Mouse (Mus musculus): Measurements from ENCODE around the gene Slc6a16. TPM values are rescaled to one million over a fixed set of nuclear protein-coding genes. Genes with fewer than 3 reads are reported as not detected.

The Slc6a16 gene
- polyA plus RNA-seq, 1 experiment from 2014 or later: not detected

GRCm38 (mm10) chr7:45211851-45212251 is 29.0 kb upstream of the Slc6a16 start, which contains the start of gene Dkkl1:
Dkkl1 (minus strand) TSS chr7:45212147.
- Histone ChIP-seq H3K27me3 (ENCODE audit: control insufficient read depth, insufficient read depth, low read length) (peaks cover 15% of the 10 kb centered on the region), H3K9me3 (replicated peaks; ENCODE audit: control insufficient read depth, low read length) (no peaks in the 10 kb centered on the region), H3K4me3 (ENCODE audit: low read depth, low read length) (0 out of 2 replicates have a peak within 1 kb of the TSS, but pooled peaks have one; percentile 6), H3K27ac (replicated peaks; ENCODE audit: low read depth, low read length) (no peak within 1 kb of the TSS), H3K4me1 (ENCODE audit: control insufficient read depth, insufficient read depth, low read length) (no peaks in the 10 kb centered on the region), H3K4me2 (ENCODE audit: low read depth, low read length) (no peak within 1 kb of the TSS; the same call in 1 of the 2 replicates), H3K9ac (replicated peaks; ENCODE audit: low read length) (no peak within 1 kb of the TSS), H3K36me3 (replicated peaks; ENCODE audit: control insufficient read depth, insufficient read depth, low read depth, low read length) (no peaks in the 10 kb centered on the region)
- no peak for DNase-seq (ENCODE audit: low spot score)
- no peak for ATAC-seq (replicated peaks; ENCODE audit: insufficient number of reproducible peaks, low FRiP score, low TSS enrichment, low read depth)
- 6% methylated on average over 17 of the region's 17 CpGs for WGBS

- 68% methylated on average over 7 of the region's 7 CpGs for WGBS
- Histone ChIP-seq H3K4me1 (ENCODE audit: control insufficient read depth, insufficient read depth, low read length) (no peaks in the 10 kb centered on the region; the same call in 1 of the 2 replicates), H3K4me2 (ENCODE audit: low read depth, low read length) (no peak overlapping the region), H3K9me3 (replicated peaks; ENCODE audit: control insufficient read depth, low read length) (no peaks in the 10 kb centered on the region), H3K36me3 (replicated peaks; ENCODE audit: control insufficient read depth, insufficient read depth, low read depth, low read length) (no peaks in the 10 kb centered on the region), H3K4me3 (ENCODE audit: low read depth, low read length) (no peak overlapping the region), H3K27ac (replicated peaks; ENCODE audit: low read depth, low read length) (no peak overlapping the region), H3K27me3 (ENCODE audit: control insufficient read depth, insufficient read depth, low read length) (peaks cover 15% of the 10 kb centered on the region), H3K9ac (replicated peaks; ENCODE audit: low read length) (no peak overlapping the region)
- DNase-seq (ENCODE audit: low spot score): no peak
- ATAC-seq (replicated peaks; ENCODE audit: insufficient number of reproducible peaks, low FRiP score, low TSS enrichment, low read depth): no peak
These were observed 28.5 kb upstream of the Slc6a16 start for GRCm38 (mm10) chr7:45212356-45212755.

- DNase-seq (ENCODE audit: low spot score): no peak
- no peak overlapping the region for H3K27ac ChIP-seq (replicated peaks; ENCODE audit: low read depth, low read length)
- no peak overlapping the region for H3K4me2 ChIP-seq (ENCODE audit: low read depth, low read length)
- H3K27me3 ChIP-seq (ENCODE audit: control insufficient read depth, insufficient read depth, low read length): peaks cover 15% of the 10 kb centered on the region
- WGBS: 62% methylated on average over 5 of the region's 5 CpGs
- ATAC-seq (replicated peaks; ENCODE audit: insufficient number of reproducible peaks, low FRiP score, low TSS enrichment, low read depth): no peak
- no peak overlapping the region for H3K4me3 ChIP-seq (ENCODE audit: low read depth, low read length)
- no peaks in the 10 kb centered on the region; the same call in 1 of the 2 replicates for H3K4me1 ChIP-seq (ENCODE audit: control insufficient read depth, insufficient read depth, low read length)
- H3K9ac ChIP-seq (replicated peaks; ENCODE audit: low read length): no peak overlapping the region
- H3K9me3 ChIP-seq (replicated peaks; ENCODE audit: control insufficient read depth, low read length): no peaks in the 10 kb centered on the region
- H3K36me3 ChIP-seq (replicated peaks; ENCODE audit: control insufficient read depth, insufficient read depth, low read depth, low read length): no peaks in the 10 kb centered on the region; the same call in 1 of the 2 replicates
These were observed 27.2 kb upstream of the Slc6a16 start for GRCm38 (mm10) chr7:45213708-45214107.

GRCm38 (mm10) chr7:45215673-45216441 is 25.0 kb upstream of the Slc6a16 start, which contains the start of gene Tead2:
Tead2 (plus strand) TSS chr7:45215753.
- DNase-seq (ENCODE audit: low spot score): peak; percentile 85
- WGBS: 1% methylated on average over 51 of the region's 55 CpGs
- Histone ChIP-seq H3K27ac (replicated peaks; ENCODE audit: low read depth, low read length) (peak within 1 kb of the TSS; percentile 95), H3K36me3 (replicated peaks; ENCODE audit: control insufficient read depth, insufficient read depth, low read depth, low read length) (peaks cover 14% of the 10 kb centered on the region), H3K9ac (replicated peaks; ENCODE audit: low read length) (peak within 1 kb of the TSS; percentile 100), H3K27me3 (ENCODE audit: control insufficient read depth, insufficient read depth, low read length) (peaks cover 9% of the 10 kb centered on the region), H3K9me3 (replicated peaks; ENCODE audit: control insufficient read depth, low read length) (no peaks in the 10 kb centered on the region), H3K4me3 (ENCODE audit: low read depth, low read length) (peak within 1 kb of the TSS; percentile 89), H3K4me2 (ENCODE audit: low read depth, low read length) (peak within 1 kb of the TSS; percentile 63), H3K4me1 (ENCODE audit: control insufficient read depth, insufficient read depth, low read length) (no peaks in the 10 kb centered on the region; the same call in 1 of the 2 replicates)
- ATAC-seq (replicated peaks; ENCODE audit: insufficient number of reproducible peaks, low FRiP score, low TSS enrichment, low read depth): peak; percentile 57

GRCm38 (mm10) chr7:45216442-45217183 is 24.3 kb upstream of the Slc6a16 start:
- H3K27me3 ChIP-seq (ENCODE audit: control insufficient read depth, insufficient read depth, low read length): peaks cover 2% of the 10 kb centered on the region; the same call in 1 of the 2 replicates
- peak; percentile 77 for ATAC-seq (replicated peaks; ENCODE audit: insufficient number of reproducible peaks, low FRiP score, low TSS enrichment, low read depth)
- H3K36me3 ChIP-seq (replicated peaks; ENCODE audit: control insufficient read depth, insufficient read depth, low read depth, low read length): peaks cover 17% of the 10 kb centered on the region
- H3K9ac ChIP-seq (replicated peaks; ENCODE audit: low read length): peak overlapping the region; percentile 100
- peak; percentile 96 for DNase-seq (ENCODE audit: low spot score)
- H3K4me2 ChIP-seq (ENCODE audit: low read depth, low read length): peak overlapping the region; percentile 63
- under 1% methylated on average over 13 of the region's 13 CpGs for WGBS
- H3K4me1 ChIP-seq (ENCODE audit: control insufficient read depth, insufficient read depth, low read length): no peaks in the 10 kb centered on the region; the same call in 1 of the 2 replicates
- peak overlapping the region; percentile 95 for H3K27ac ChIP-seq (replicated peaks; ENCODE audit: low read depth, low read length)
- peak overlapping the region; percentile 89 for H3K4me3 ChIP-seq (ENCODE audit: low read depth, low read length)
- no peaks in the 10 kb centered on the region for H3K9me3 ChIP-seq (replicated peaks; ENCODE audit: control insufficient read depth, low read length)

GRCm38 (mm10) chr7:45221680-45222079 is 19.2 kb upstream of the Slc6a16 start:
- no peak for DNase-seq (ENCODE audit: low spot score)
- Histone ChIP-seq H3K4me3 (ENCODE audit: low read depth, low read length) (no peak overlapping the region), H3K4me2 (ENCODE audit: low read depth, low read length) (no peak overlapping the region), H3K27ac (replicated peaks; ENCODE audit: low read depth, low read length) (no peak overlapping the region), H3K9me3 (replicated peaks; ENCODE audit: control insufficient read depth, low read length) (no peaks in the 10 kb centered on the region), H3K9ac (replicated peaks; ENCODE audit: low read length) (no peak overlapping the region), H3K36me3 (replicated peaks; ENCODE audit: control insufficient read depth, insufficient read depth, low read depth, low read length) (peaks cover 43% of the 10 kb centered on the region), H3K4me1 (ENCODE audit: control insufficient read depth, insufficient read depth, low read length) (no peaks in the 10 kb centered on the region; the same call in 1 of the 2 replicates), H3K27me3 (ENCODE audit: control insufficient read depth, insufficient read depth, low read length) (no peaks in the 10 kb centered on the region)
- 82% methylated on average over 2 of the region's 2 CpGs for WGBS
- ATAC-seq (replicated peaks; ENCODE audit: insufficient number of reproducible peaks, low FRiP score, low TSS enrichment, low read depth): no peak

- no peak overlapping the region for H3K9ac ChIP-seq (replicated peaks; ENCODE audit: low read length)
- H3K9me3 ChIP-seq (replicated peaks; ENCODE audit: control insufficient read depth, low read length): no peaks in the 10 kb centered on the region
- no peak for ATAC-seq (replicated peaks; ENCODE audit: insufficient number of reproducible peaks, low FRiP score, low TSS enrichment, low read depth)
- DNase-seq (ENCODE audit: low spot score): no peak
- H3K27me3 ChIP-seq (ENCODE audit: control insufficient read depth, insufficient read depth, low read length): no peaks in the 10 kb centered on the region
- H3K4me1 ChIP-seq (ENCODE audit: control insufficient read depth, insufficient read depth, low read length): no peaks in the 10 kb centered on the region
- peaks cover 56% of the 10 kb centered on the region for H3K36me3 ChIP-seq (replicated peaks; ENCODE audit: control insufficient read depth, insufficient read depth, low read depth, low read length)
- 94% methylated on average over 7 of the region's 7 CpGs for WGBS
- no peak overlapping the region for H3K4me3 ChIP-seq (ENCODE audit: low read depth, low read length)
- no peak overlapping the region for H3K27ac ChIP-seq (replicated peaks; ENCODE audit: low read depth, low read length)
- no peak overlapping the region for H3K4me2 ChIP-seq (ENCODE audit: low read depth, low read length)
These were observed 16.1 kb upstream of the Slc6a16 start for GRCm38 (mm10) chr7:45224826-45225225.

Data from embryonic facial prominence, embryonic 11.5 days (tissue).